Mouse (Mus musculus) heart, adult 2 months (tissue): ENCODE results near the gene Cd300ld2.

Experiments
- CTCF ChIP-seq: fragments of 200-600 bp; IDR thresholded peaks from 2 replicates; pipeline ENCODE4 v1.8.1; 2022; ENCODE audit warnings: antibody characterized with exemption, mild to moderate bottlenecking, moderate library complexity
- EP300 ChIP-seq: fragments of 200-500 bp; IDR thresholded peaks from 2 replicates; pipeline ENCODE4 v1.6.1; 2011; ENCODE audit warnings: low read depth, low read length, control low read depth; ENCODE audit not compliant: insufficient read depth

- TF ChIP-seq EP300 (no peak), CTCF (no peak)
Observed at GRCm38 (mm10) chr11:115052991-115053390, 37.0 kb upstream of the Cd300ld2 start.
